Mouse (Mus musculus) heart, embryonic 12.5 days (tissue): Measurements from ENCODE around the gene Kif26b. TPM values are rescaled to one million over a fixed set of nuclear protein-coding genes. Genes with fewer than 3 reads are reported as not detected.

Experiments used
- ATAC-seq: fragments of 200-750 bp; cut with Nextera tagmentation; 2 replicates; pipeline ENCODE4 v1.8.0; 2017; ENCODE audit warnings: moderate TSS enrichment, moderate library complexity; ENCODE audit not compliant: insufficient number of reproducible peaks, low FRiP score
- H3K27ac ChIP-seq: fragments of 300-500 bp; sonication (generic); 2 replicates; pipeline ENCODE4 v1.5.1; 2016; ENCODE audit warnings: mild to moderate bottlenecking, moderate library complexity; ENCODE audit not compliant: poor library complexity, severe bottlenecking
- H3K27me3 ChIP-seq: fragments of 300-500 bp; sonication (generic); replicated peaks from 2 replicates; pipeline ENCODE4 v1.6.1; 2016; ENCODE audit warnings: mild to moderate bottlenecking, moderate library complexity
- H3K36me3 ChIP-seq: fragments of 300-500 bp; sonication (generic); 2 replicates; pipeline ENCODE4 v1.6.1; 2016; ENCODE audit warnings: mild to moderate bottlenecking, moderate library complexity
- H3K4me1 ChIP-seq: fragments of 300-500 bp; sonication (generic); replicated peaks from 2 replicates; pipeline ENCODE4 v1.6.1; 2016; ENCODE audit warnings: mild to moderate bottlenecking
- H3K4me2 ChIP-seq: fragments of 300-500 bp; sonication (generic); 2 replicates; pipeline ENCODE4 v1.6.1; 2016; ENCODE audit warnings: mild to moderate bottlenecking, moderate library complexity
- H3K4me3 ChIP-seq: fragments of 300-500 bp; sonication (generic); 2 replicates; pipeline ENCODE4 v1.5.1; 2016; ENCODE audit warnings: mild to moderate bottlenecking
- H3K9ac ChIP-seq: fragments of 300-500 bp; sonication (generic); 2 replicates; pipeline ENCODE4 v1.6.1; 2016; ENCODE audit warnings: mild to moderate bottlenecking, moderate library complexity
- H3K9me3 ChIP-seq: fragments of 300-500 bp; sonication (generic); replicated peaks from 2 replicates; pipeline ENCODE4 v1.6.1; 2016; ENCODE audit warnings: mild to moderate bottlenecking, moderate library complexity
- WGBS: fragments of 180-500 bp; shearing (Covaris S2); methylation state at CpG from one replicate; pipeline ENCODE4 v1.1.7; 2016; 5-methylcytosine and 5-hydroxymethylcytosine counted together
- polyA plus RNA-seq: library from polyadenylated mRNA; unstranded; fragments of >200 nt; fragmentation: Nextera tagmentation; extraction: Ambion mirVana; gene quantifications from 2 replicates; pipeline ENCODE4 v1.2.1, GENCODE M21; 2016

Kif26b gene
- polyA plus RNA-seq, 1 experiment from 2014 or later = 25.1 TPM

- no peak overlapping the region for H3K4me2 ChIP-seq
- H3K4me1 ChIP-seq = peaks cover 14% of the 10 kb centered on the region
- H3K4me3 ChIP-seq = no peak overlapping the region
- ATAC-seq = no peak
- H3K9ac ChIP-seq = no peak overlapping the region
- WGBS = 84% methylated on average over 5 of the region's 5 CpGs
- no peaks in the 10 kb centered on the region for H3K27me3 ChIP-seq
- H3K27ac ChIP-seq = no peak overlapping the region
- peaks cover 2% of the 10 kb centered on the region; the same call in 1 of the 2 replicates for H3K9me3 ChIP-seq
- peaks cover 52% of the 10 kb centered on the region for H3K36me3 ChIP-seq
Measured at GRCm38 (mm10) chr1:178542415-178542814, 13.5 kb downstream of the Kif26b start.

- Histone ChIP-seq H3K9ac (no peak overlapping the region), H3K27me3 (no peaks in the 10 kb centered on the region), H3K27ac (no peak overlapping the region), H3K4me3 (no peak overlapping the region), H3K36me3 (peaks cover 51% of the 10 kb centered on the region), H3K9me3 (0 out of 2 replicates have a peak, but pooled peaks cover 2% of the 10 kb centered on the region), H3K4me2 (no peak overlapping the region), H3K4me1 (peaks cover 14% of the 10 kb centered on the region)
- 87% methylated on average over 8 of the region's 8 CpGs for WGBS
- no peak for ATAC-seq
Measured at GRCm38 (mm10) chr1:178542990-178543944, 14.3 kb downstream of the Kif26b start.

GRCm38 (mm10) chr1:178544585-178544984 lies 15.7 kb downstream of the Kif26b start:
- H3K9me3 ChIP-seq = no peaks in the 10 kb centered on the region
- H3K27me3 ChIP-seq = no peaks in the 10 kb centered on the region
- H3K27ac ChIP-seq = no peak overlapping the region
- peaks cover 40% of the 10 kb centered on the region for H3K36me3 ChIP-seq
- H3K4me2 ChIP-seq = no peak overlapping the region
- peaks cover 16% of the 10 kb centered on the region for H3K4me1 ChIP-seq
- no peak overlapping the region for H3K4me3 ChIP-seq
- WGBS = 77% methylated on average over 3 of the region's 3 CpGs
- no peak for ATAC-seq
- H3K9ac ChIP-seq = no peak overlapping the region

GRCm38 (mm10) chr1:178549576-178549975 lies 20.7 kb downstream of the Kif26b start:
- Histone ChIP-seq H3K4me3 (no peak overlapping the region), H3K4me1 (peaks cover 48% of the 10 kb centered on the region), H3K36me3 (peaks cover 29% of the 10 kb centered on the region), H3K27me3 (no peaks in the 10 kb centered on the region), H3K4me2 (no peak overlapping the region), H3K9me3 (no peaks in the 10 kb centered on the region), H3K27ac (no peak overlapping the region), H3K9ac (no peak overlapping the region)
- ATAC-seq = no peak
- WGBS = 77% methylated on average over 4 of the region's 4 CpGs

GRCm38 (mm10) chr1:178550477-178551047 lies 21.6 kb downstream of the Kif26b start:
- H3K27ac ChIP-seq = no peak overlapping the region
- no peak for ATAC-seq
- H3K9me3 ChIP-seq = no peaks in the 10 kb centered on the region
- no peak overlapping the region for H3K4me3 ChIP-seq
- H3K9ac ChIP-seq = no peak overlapping the region
- peaks cover 20% of the 10 kb centered on the region for H3K36me3 ChIP-seq
- H3K27me3 ChIP-seq = no peaks in the 10 kb centered on the region
- 89% methylated on average over 5 of the region's 5 CpGs for WGBS
- H3K4me2 ChIP-seq = no peak overlapping the region
- H3K4me1 ChIP-seq = peaks cover 48% of the 10 kb centered on the region

- Histone ChIP-seq H3K4me3 (no peak overlapping the region), H3K9me3 (no peaks in the 10 kb centered on the region), H3K9ac (no peak overlapping the region), H3K27ac (peak overlapping the region; percentile 86), H3K27me3 (no peaks in the 10 kb centered on the region), H3K36me3 (peaks cover 9% of the 10 kb centered on the region), H3K4me2 (peak overlapping the region; percentile 35; the same call in 1 of the 2 replicates), H3K4me1 (peaks cover 48% of the 10 kb centered on the region)
- 30% methylated on average over 6 of the region's 6 CpGs for WGBS
- ATAC-seq = peak; percentile 59
Measured at GRCm38 (mm10) chr1:178552278-178552897, 23.5 kb downstream of the Kif26b start.

- no peaks in the 10 kb centered on the region for H3K9me3 ChIP-seq
- H3K27ac ChIP-seq = peak overlapping the region; percentile 86
- peaks cover 8% of the 10 kb centered on the region; the same call in 1 of the 2 replicates for H3K36me3 ChIP-seq
- no peaks in the 10 kb centered on the region for H3K27me3 ChIP-seq
- H3K9ac ChIP-seq = peak overlapping the region; percentile 15; the same call in 1 of the 2 replicates
- ATAC-seq = peak; percentile 34; the same call in 1 of the 2 replicates
- H3K4me3 ChIP-seq = no peak overlapping the region
- H3K4me1 ChIP-seq = peaks cover 48% of the 10 kb centered on the region
- H3K4me2 ChIP-seq = peak overlapping the region; percentile 35
- 36% methylated on average over 10 of the region's 10 CpGs for WGBS
Measured at GRCm38 (mm10) chr1:178552898-178553284, 24.0 kb downstream of the Kif26b start.

- H3K9me3 ChIP-seq = peaks cover 11% of the 10 kb centered on the region; the same call in 1 of the 2 replicates
- no peak for ATAC-seq
- peaks cover 37% of the 10 kb centered on the region for H3K36me3 ChIP-seq
- peaks cover 32% of the 10 kb centered on the region for H3K4me1 ChIP-seq
- no peak overlapping the region for H3K4me2 ChIP-seq
- no peak overlapping the region for H3K9ac ChIP-seq
- H3K4me3 ChIP-seq = no peak overlapping the region
- 82% methylated on average over 8 of the region's 8 CpGs for WGBS
- no peaks in the 10 kb centered on the region for H3K27me3 ChIP-seq
- H3K27ac ChIP-seq = no peak overlapping the region
Measured at GRCm38 (mm10) chr1:178556226-178556625, 27.3 kb downstream of the Kif26b start.

- ATAC-seq = no peak
- Histone ChIP-seq H3K4me2 (no peak overlapping the region), H3K27me3 (no peaks in the 10 kb centered on the region), H3K9me3 (peaks cover 11% of the 10 kb centered on the region; the same call in 1 of the 2 replicates), H3K9ac (no peak overlapping the region), H3K4me3 (no peak overlapping the region), H3K27ac (no peak overlapping the region), H3K4me1 (peaks cover 25% of the 10 kb centered on the region), H3K36me3 (peaks cover 37% of the 10 kb centered on the region)
- WGBS = 94% methylated on average over 1 of the region's 1 CpGs
Measured at GRCm38 (mm10) chr1:178560043-178560442, 31.1 kb downstream of the Kif26b start.

- Histone ChIP-seq H3K4me1 (peaks cover 38% of the 10 kb centered on the region), H3K27ac (peak overlapping the region; percentile 22; the same call in 1 of the 2 replicates), H3K9me3 (peaks cover 11% of the 10 kb centered on the region; the same call in 1 of the 2 replicates), H3K36me3 (peaks cover 21% of the 10 kb centered on the region), H3K4me2 (no peak overlapping the region), H3K27me3 (no peaks in the 10 kb centered on the region), H3K4me3 (no peak overlapping the region), H3K9ac (no peak overlapping the region)
- no peak for ATAC-seq
- WGBS = 63% methylated on average over 2 of the region's 2 CpGs
Measured at GRCm38 (mm10) chr1:178563834-178564233, 34.9 kb downstream of the Kif26b start.

GRCm38 (mm10) chr1:178564800-178565199 lies 35.9 kb downstream of the Kif26b start:
- Histone ChIP-seq H3K9ac (no peak overlapping the region), H3K4me1 (peaks cover 40% of the 10 kb centered on the region), H3K27ac (no peak overlapping the region), H3K4me3 (no peak overlapping the region), H3K9me3 (peaks cover 4% of the 10 kb centered on the region; the same call in 1 of the 2 replicates), H3K27me3 (no peaks in the 10 kb centered on the region), H3K4me2 (no peak overlapping the region), H3K36me3 (peaks cover 12% of the 10 kb centered on the region)
- 68% methylated on average over 4 of the region's 4 CpGs for WGBS
- no peak for ATAC-seq
